Mouse (Mus musculus) heart, embryonic 15.5 days (tissue): Measurements from ENCODE around the gene Orc3. TPM values are rescaled to one million over a fixed set of nuclear protein-coding genes. Genes with fewer than 3 reads are reported as not detected.

Experiments used
- ATAC-seq: fragments of 200-750 bp; cut with Nextera tagmentation; replicated peaks from 2 replicates; pipeline ENCODE4 v1.8.0; 2017; ENCODE audit warnings: low read depth, moderate TSS enrichment; ENCODE audit not compliant: insufficient number of reproducible peaks, insufficient read depth, low FRiP score
- H3K27ac ChIP-seq: fragments of 300-500 bp; sonication (generic); 2 replicates; pipeline ENCODE4 v1.5.1; 2015; ENCODE audit warnings: mild to moderate bottlenecking, inconsistent platforms
- H3K27me3 ChIP-seq: fragments of 300-500 bp; sonication (generic); 2 replicates; pipeline ENCODE4 v1.6.1; 2015; ENCODE audit warnings: inconsistent platforms
- H3K36me3 ChIP-seq: fragments of 300-500 bp; sonication (generic); 2 replicates; pipeline ENCODE4 v1.6.1; 2015; ENCODE audit warnings: mild to moderate bottlenecking, inconsistent platforms
- H3K4me1 ChIP-seq: fragments of 300-500 bp; sonication (generic); replicated peaks from 2 replicates; pipeline ENCODE4 v1.6.1; 2015; ENCODE audit warnings: inconsistent platforms
- H3K4me2 ChIP-seq: fragments of 300-500 bp; sonication (generic); 2 replicates; pipeline ENCODE4 v1.6.1; 2015; ENCODE audit warnings: inconsistent platforms, mild to moderate bottlenecking, moderate library complexity
- H3K4me3 ChIP-seq: fragments of 300-500 bp; sonication (generic); 2 replicates; pipeline ENCODE4 v1.5.1; 2015; ENCODE audit warnings: mild to moderate bottlenecking, inconsistent platforms
- H3K9ac ChIP-seq: fragments of 300-500 bp; sonication (generic); 2 replicates; pipeline ENCODE4 v1.6.1; 2015; ENCODE audit warnings: mild to moderate bottlenecking, inconsistent platforms
- H3K9me3 ChIP-seq: fragments of 300-500 bp; sonication (generic); replicated peaks from 2 replicates; pipeline ENCODE4 v1.6.1; 2016; ENCODE audit warnings: inconsistent platforms
- WGBS: fragments of 180-500 bp; shearing (Covaris S2); methylation state at CpG from one replicate; pipeline ENCODE4 v1.1.7; 2015; ENCODE audit warnings: mixed read lengths; 5-methylcytosine and 5-hydroxymethylcytosine counted together
- polyA plus RNA-seq: library from polyadenylated mRNA; unstranded; fragments of >200 nt; fragmentation: Nextera tagmentation; extraction: Ambion mirVana; gene quantifications from 2 replicates; pipeline ENCODE4 v1.2.1, GENCODE M21; 2015

The Orc3 gene
- polyA plus RNA-seq, 1 experiment from 2014 or later: 58.0 TPM

- Histone ChIP-seq H3K4me3 (peak within 1 kb of the TSS; percentile 90), H3K4me1 (peaks cover 22% of the 10 kb centered on the region), H3K27ac (peak within 1 kb of the TSS; percentile 95), H3K9ac (peak within 1 kb of the TSS; percentile 95), H3K9me3 (no peaks in the 10 kb centered on the region), H3K27me3 (no peaks in the 10 kb centered on the region), H3K4me2 (peak within 1 kb of the TSS; percentile 69), H3K36me3 (no peaks in the 10 kb centered on the region)
- peak; percentile 57 for ATAC-seq
- under 1% methylated on average over 41 of the region's 53 CpGs for WGBS
Measured at GRCm38 (mm10) chr4:34550748-34551097, 64.0 kb downstream of the Orc3 start, which contains the start of gene Akirin2. Akirin2 (plus strand) TSS chr4:34550937.

- Histone ChIP-seq H3K4me1 (peaks cover 16% of the 10 kb centered on the region), H3K9me3 (no peaks in the 10 kb centered on the region), H3K27ac (peak overlapping the region; percentile 95), H3K4me2 (peak overlapping the region; percentile 69), H3K36me3 (no peaks in the 10 kb centered on the region), H3K27me3 (no peaks in the 10 kb centered on the region), H3K4me3 (peak overlapping the region; percentile 90), H3K9ac (peak overlapping the region; percentile 95)
- 2% methylated on average over 38 of the region's 38 CpGs for WGBS
- peak; percentile 95 for ATAC-seq
Measured at GRCm38 (mm10) chr4:34549981-34550747, 64.6 kb downstream of the Orc3 start.

- 86% methylated on average over 6 of the region's 6 CpGs for WGBS
- no peak for ATAC-seq
- no peak overlapping the region for H3K27ac ChIP-seq
- no peaks in the 10 kb centered on the region for H3K9me3 ChIP-seq
- no peak overlapping the region for H3K9ac ChIP-seq
- H3K36me3 ChIP-seq: no peaks in the 10 kb centered on the region
- no peaks in the 10 kb centered on the region for H3K27me3 ChIP-seq
- H3K4me3 ChIP-seq: no peak overlapping the region
- H3K4me1 ChIP-seq: no peaks in the 10 kb centered on the region
- no peak overlapping the region for H3K4me2 ChIP-seq
Measured at GRCm38 (mm10) chr4:34529941-34530340, 84.8 kb downstream of the Orc3 start.

- no peaks in the 10 kb centered on the region for H3K4me1 ChIP-seq
- no peaks in the 10 kb centered on the region for H3K36me3 ChIP-seq
- no peak overlapping the region for H3K9ac ChIP-seq
- H3K27ac ChIP-seq: no peak overlapping the region
- ATAC-seq: no peak
- H3K27me3 ChIP-seq: no peaks in the 10 kb centered on the region
- H3K4me2 ChIP-seq: no peak overlapping the region
- WGBS: 68% methylated on average over 4 of the region's 4 CpGs
- no peaks in the 10 kb centered on the region for H3K9me3 ChIP-seq
- H3K4me3 ChIP-seq: no peak overlapping the region
Measured at GRCm38 (mm10) chr4:34529379-34529778, 85.4 kb downstream of the Orc3 start.

DNA sequence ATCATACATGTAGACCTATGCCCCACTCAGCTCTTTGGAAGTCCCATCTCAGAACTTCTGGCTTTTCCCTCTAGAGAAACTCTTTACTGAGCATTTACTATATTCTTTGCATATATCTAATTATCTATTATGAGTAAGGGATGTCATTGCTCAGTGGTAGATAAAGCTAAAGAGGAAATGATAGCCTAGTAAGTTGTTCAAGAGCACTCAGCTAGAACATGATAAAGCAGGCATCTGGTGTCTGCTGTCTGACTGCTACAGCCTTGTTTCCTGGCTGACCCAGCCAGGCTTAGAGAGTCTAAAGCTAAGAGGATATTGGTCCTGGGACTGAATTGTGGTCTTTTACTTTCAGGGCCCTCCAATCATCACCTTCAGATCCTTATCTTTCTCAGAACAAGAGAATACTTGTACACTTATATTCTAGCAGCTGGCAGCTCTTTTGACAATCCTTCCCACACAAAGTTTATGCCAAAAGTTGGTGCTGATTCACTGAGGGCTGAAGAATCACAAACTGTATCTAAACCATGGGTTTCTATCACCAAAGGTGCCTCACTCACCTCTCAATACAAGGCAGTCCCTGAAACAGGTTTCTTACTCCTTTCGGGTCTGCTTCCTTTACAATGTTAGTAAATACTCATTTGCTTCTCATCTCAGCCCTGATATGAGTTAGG is 86.2 kb downstream of the Orc3 start:
- H3K4me3 ChIP-seq: no peak overlapping the region
- 71% methylated on average over 1 of the region's 1 CpGs for WGBS
- H3K27ac ChIP-seq: no peak overlapping the region
- H3K4me1 ChIP-seq: no peaks in the 10 kb centered on the region
- H3K36me3 ChIP-seq: no peaks in the 10 kb centered on the region
- H3K27me3 ChIP-seq: no peaks in the 10 kb centered on the region
- no peak for ATAC-seq
- H3K9ac ChIP-seq: no peak overlapping the region
- H3K4me2 ChIP-seq: no peak overlapping the region
- H3K9me3 ChIP-seq: no peaks in the 10 kb centered on the region

GRCm38 (mm10) chr4:34526771-34527170 is 88.0 kb downstream of the Orc3 start:
- WGBS: 78% methylated on average over 3 of the region's 3 CpGs
- no peak overlapping the region for H3K27ac ChIP-seq
- H3K36me3 ChIP-seq: no peaks in the 10 kb centered on the region
- no peaks in the 10 kb centered on the region for H3K9me3 ChIP-seq
- H3K4me1 ChIP-seq: no peaks in the 10 kb centered on the region
- H3K27me3 ChIP-seq: no peaks in the 10 kb centered on the region
- H3K4me3 ChIP-seq: no peak overlapping the region
- H3K9ac ChIP-seq: no peak overlapping the region
- no peak for ATAC-seq
- no peak overlapping the region for H3K4me2 ChIP-seq

- ATAC-seq: no peak
- Histone ChIP-seq H3K27me3 (no peaks in the 10 kb centered on the region), H3K4me1 (no peaks in the 10 kb centered on the region), H3K27ac (no peak overlapping the region), H3K36me3 (no peaks in the 10 kb centered on the region), H3K4me3 (no peak overlapping the region), H3K9ac (no peak overlapping the region), H3K4me2 (no peak overlapping the region), H3K9me3 (no peaks in the 10 kb centered on the region)
- 82% methylated on average over 4 of the region's 4 CpGs for WGBS
Measured at GRCm38 (mm10) chr4:34523586-34523985, 91.2 kb downstream of the Orc3 start.

- no peaks in the 10 kb centered on the region for H3K27me3 ChIP-seq
- no peaks in the 10 kb centered on the region for H3K9me3 ChIP-seq
- H3K4me3 ChIP-seq: no peak overlapping the region
- WGBS: 71% methylated on average over 3 of the region's 3 CpGs
- H3K4me2 ChIP-seq: no peak overlapping the region
- no peak overlapping the region for H3K9ac ChIP-seq
- H3K36me3 ChIP-seq: no peaks in the 10 kb centered on the region
- H3K4me1 ChIP-seq: no peaks in the 10 kb centered on the region
- ATAC-seq: no peak
- no peak overlapping the region for H3K27ac ChIP-seq
Measured at GRCm38 (mm10) chr4:34522846-34523245, 91.9 kb downstream of the Orc3 start.

Other genes with a start within 250 kb of the Orc3 start
- 41.4 and 44.8 TPM in 2 replicates for gene Akirin2, start 64.0 kb downstream of the Orc3 start, polyA plus RNA-seq
- 45.4 and 49.0 TPM in 2 replicates for gene Rars2, start within 50 bp of the Orc3 start, polyA plus RNA-seq
- 36.5 and 45.6 TPM in 2 replicates for gene Slc35a1, start 72.5 kb upstream of the Orc3 start, polyA plus RNA-seq
- 0.30 and 0.81 TPM in 2 replicates for gene Cfap206, start 115.3 kb upstream of the Orc3 start, polyA plus RNA-seq
- not detected in 2 replicates for gene Gm136, start 141.3 kb upstream of the Orc3 start, polyA plus RNA-seq
- gene Smim8, start 163.5 kb upstream of the Orc3 start, polyA plus RNA-seq: 57.6 and 65.1 TPM in 2 replicates